ENCODE assay signal across 29 mouse cellular contexts in the genomic region with DNA sequence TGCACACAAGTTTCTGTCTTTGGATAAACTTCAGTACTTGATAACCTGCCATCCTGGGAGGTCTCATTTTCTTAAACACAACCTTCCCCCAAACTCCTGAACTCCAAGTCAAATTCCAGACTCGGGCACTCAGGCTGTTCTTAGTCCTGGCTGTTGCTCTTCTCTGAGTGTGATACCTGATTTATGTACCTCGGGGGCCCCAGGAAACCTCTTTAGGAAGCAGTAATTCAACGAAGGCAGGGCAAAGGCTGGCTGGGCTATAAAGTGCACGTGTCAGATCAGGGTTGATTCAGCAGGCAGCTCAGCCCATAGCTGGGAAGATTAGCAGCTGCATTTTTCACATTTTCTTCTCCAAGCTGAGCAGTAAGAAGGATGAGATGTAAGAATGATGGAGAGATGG.
DNase-seq lines count a peak whose midpoint lies in the region; ATAC-seq and TF ChIP-seq lines count a peak whose summit lies in the region.
"Had no signal": no experiment of that assay in that cellular context is flagged by ENCODE, and none has a peak within 500 bp of the region (broad histone marks: within the 10 kb centered on the region; RNA-seq: fewer than 3 reads in every experiment).

No protein-coding gene starts in this region.

- H3K9me3 ChIP-seq in midbrain, embryonic 11.5 days (ENCODE audit: control insufficient read depth, low read length): no peaks in the 10 kb centered on the region
- no peaks in the 10 kb centered on the region for H3K9me3 ChIP-seq in midbrain, embryonic 13.5 days
- H3K9me3 ChIP-seq in intestine, postnatal 0 days (ENCODE audit: control insufficient read depth): no peaks in the 10 kb centered on the region
- H3K9me3 ChIP-seq: forebrain, embryonic 10.5 days; G1E; heart, embryonic 13.5 days; hindbrain, embryonic 13.5 days had no signal

- H3K36me3 ChIP-seq in midbrain, embryonic 11.5 days (ENCODE audit: control insufficient read depth, insufficient read depth, low read length): no peaks in the 10 kb centered on the region
- no peaks in the 10 kb centered on the region for H3K36me3 ChIP-seq in midbrain, embryonic 13.5 days
- no peaks in the 10 kb centered on the region for H3K36me3 ChIP-seq in intestine, postnatal 0 days (ENCODE audit: control insufficient read depth, insufficient read depth)
- H3K36me3 ChIP-seq: forebrain, embryonic 10.5 days; G1E; heart, embryonic 13.5 days; hindbrain, embryonic 13.5 days had no signal

- H3K9ac ChIP-seq in midbrain, embryonic 11.5 days (ENCODE audit: low read length): no peak overlapping the region
- H3K9ac ChIP-seq in midbrain, embryonic 13.5 days (replicated peaks): no peak overlapping the region
- H3K9ac ChIP-seq in intestine, postnatal 0 days (ENCODE audit: low read depth, low read length): no peak overlapping the region
- H3K9ac ChIP-seq: heart, embryonic 13.5 days; hindbrain, embryonic 13.5 days had no signal

- DNase-seq in midbrain, embryonic 11.5 days (ENCODE audit: low spot score, missing footprints): peak; percentile 61
- peak; percentile 22 for DNase-seq in embryo, embryonic 9.5 days (ENCODE audit: extremely low spot score)
- no peak for DNase-seq in right cerebral cortex, postnatal 36 days (ENCODE audit: low spot score in 2 of 2)
- DNase-seq in cerebellum, postnatal 4 days (ENCODE audit: low spot score in 2 of 2): no peak
- no peak for DNase-seq in right cerebral cortex, postnatal 4 days
- DNase-seq: adrenal gland, adult 2 months; B cell, adult 2 months; cerebellum, adult 11-12 months; cerebellum, postnatal 10 days; gastrocnemius, postnatal 36 days; heart, adult 2 months; heart, postnatal 14 days; layer of hippocampus, adult 9-11 months; left cerebral cortex, postnatal 4 days; lung, postnatal 4 days; thymus, adult 2 months; thymus, postnatal 4 days had no signal

- WGBS in midbrain, embryonic 11.5 days: 69% methylated on average over 4 of the region's 4 CpGs
- WGBS in midbrain, embryonic 13.5 days: 64% methylated on average over 4 of the region's 4 CpGs
- 5% methylated on average over 4 of the region's 4 CpGs for WGBS in intestine, postnatal 0 days

- H3K4me3 ChIP-seq in midbrain, embryonic 11.5 days (ENCODE audit: low read depth, low read length): no peak overlapping the region
- H3K4me3 ChIP-seq in midbrain, embryonic 13.5 days (replicated peaks): no peak overlapping the region
- no peak overlapping the region for H3K4me3 ChIP-seq in intestine, postnatal 0 days (ENCODE audit: low read depth, low read length)
- H3K4me3 ChIP-seq: forebrain, embryonic 10.5 days; heart, adult 2 months; heart, embryonic 13.5 days; hindbrain, embryonic 13.5 days; left cerebral cortex, adult 2 months had no signal

- no peak overlapping the region for H3K27ac ChIP-seq in midbrain, embryonic 11.5 days (ENCODE audit: low read depth, low read length)
- no peak overlapping the region for H3K27ac ChIP-seq in midbrain, embryonic 13.5 days
- no peak overlapping the region for H3K27ac ChIP-seq in intestine, postnatal 0 days (ENCODE audit: low read depth, low read length)
- H3K27ac ChIP-seq: forebrain, embryonic 10.5 days; heart, adult 2 months; heart, embryonic 13.5 days; hindbrain, embryonic 13.5 days; left cerebral cortex, adult 2 months; stomach, postnatal 0 days had no signal

- no peak for ATAC-seq in midbrain, embryonic 11.5 days (ENCODE audit: low FRiP score)
- ATAC-seq in midbrain, embryonic 13.5 days: no peak
- ATAC-seq in intestine, postnatal 0 days: peak; percentile 90
- ATAC-seq: forebrain, embryonic 16.5 days; inflammation-experienced regulatory T-cells, adult 6 months; Patski had no signal

- no peak for TF ChIP-seq CTCF in intestine, postnatal 0 days (IDR thresholded peaks at IDR 0.05; ENCODE audit: low read depth)

- H3K4me1 ChIP-seq in midbrain, embryonic 11.5 days (ENCODE audit: control insufficient read depth, insufficient read depth, low read length): no peaks in the 10 kb centered on the region
- H3K4me1 ChIP-seq in midbrain, embryonic 13.5 days (replicated peaks): no peaks in the 10 kb centered on the region
- no peaks in the 10 kb centered on the region; the same call in none of the 2 replicates for H3K4me1 ChIP-seq in intestine, postnatal 0 days (replicated peaks; ENCODE audit: control insufficient read depth, insufficient read depth, low read length)
- H3K4me1 ChIP-seq: forebrain, embryonic 10.5 days had no signal

- no peak overlapping the region for H3K4me2 ChIP-seq in midbrain, embryonic 11.5 days
- H3K4me2 ChIP-seq in midbrain, embryonic 13.5 days (replicated peaks): no peak overlapping the region
- no peak overlapping the region for H3K4me2 ChIP-seq in intestine, postnatal 0 days (replicated peaks; ENCODE audit: low read depth)
- H3K4me2 ChIP-seq: heart, embryonic 13.5 days; hindbrain, embryonic 13.5 days had no signal

- no peaks in the 10 kb centered on the region for H3K27me3 ChIP-seq in midbrain, embryonic 11.5 days (ENCODE audit: control insufficient read depth, insufficient read depth, low read length)
- no peaks in the 10 kb centered on the region for H3K27me3 ChIP-seq in midbrain, embryonic 13.5 days
- H3K27me3 ChIP-seq in intestine, postnatal 0 days (replicated peaks; ENCODE audit: control insufficient read depth, insufficient read depth, low read length): no peaks in the 10 kb centered on the region
- H3K27me3 ChIP-seq: CH12.LX; heart, embryonic 13.5 days; hindbrain, embryonic 13.5 days; Patski had no signal

Comparison
In these comparisons a context has a peak if more than half of its experiments do, and no peak if none do; other contexts are left out.
1. DNase-seq: peak in midbrain, embryonic 11.5 days (single experiment) and embryo, embryonic 9.5 days (single experiment); none in right cerebral cortex, postnatal 36 days (0 of 2), cerebellum, postnatal 4 days (0 of 2) and right cerebral cortex, postnatal 4 days (single experiment).